Mouse (Mus musculus): Measurements from ENCODE around the gene Suco. TPM values are rescaled to one million over a fixed set of nuclear protein-coding genes. Genes with fewer than 3 reads are reported as not detected.

Suco gene
- polyA plus RNA-seq, 1 experiment from 2014 or later = 26.4 TPM

GRCm38 (mm10) chr1:161917940-161918484, 41.5 kb upstream of the Suco start:
- ATAC-seq (ENCODE audit: insufficient number of reproducible peaks, insufficient read depth, low FRiP score, low read depth) = no peak
- H3K4me3 ChIP-seq (ENCODE audit: low read depth, low read length) = no peak overlapping the region
- no peaks in the 10 kb centered on the region for H3K9me3 ChIP-seq (ENCODE audit: control insufficient read depth, low read depth, low read length)
- H3K4me2 ChIP-seq (replicated peaks; ENCODE audit: low read depth, low read length) = no peak overlapping the region
- no peaks in the 10 kb centered on the region for H3K4me1 ChIP-seq (ENCODE audit: control insufficient read depth, insufficient read depth, low read length)
- H3K27me3 ChIP-seq (ENCODE audit: control insufficient read depth, insufficient read depth, low read length) = no peaks in the 10 kb centered on the region
- H3K27ac ChIP-seq (ENCODE audit: low read length) = no peak overlapping the region
- H3K9ac ChIP-seq (replicated peaks; ENCODE audit: low read depth, low read length) = no peak overlapping the region
- 81% methylated on average over 3 of the region's 3 CpGs for WGBS
- H3K36me3 ChIP-seq (ENCODE audit: control insufficient read depth, insufficient read depth, low read length) = no peaks in the 10 kb centered on the region

- Histone ChIP-seq H3K4me2 (replicated peaks; ENCODE audit: low read depth, low read length) (no peak overlapping the region), H3K4me1 (ENCODE audit: control insufficient read depth, insufficient read depth, low read length) (no peaks in the 10 kb centered on the region), H3K9me3 (ENCODE audit: control insufficient read depth, low read depth, low read length) (no peaks in the 10 kb centered on the region), H3K27me3 (ENCODE audit: control insufficient read depth, insufficient read depth, low read length) (no peaks in the 10 kb centered on the region), H3K36me3 (ENCODE audit: control insufficient read depth, insufficient read depth, low read length) (no peaks in the 10 kb centered on the region), H3K4me3 (ENCODE audit: low read depth, low read length) (no peak overlapping the region), H3K27ac (ENCODE audit: low read length) (no peak overlapping the region), H3K9ac (replicated peaks; ENCODE audit: low read depth, low read length) (no peak overlapping the region)
- WGBS = 52% methylated on average over 3 of the region's 3 CpGs
- ATAC-seq (ENCODE audit: insufficient number of reproducible peaks, insufficient read depth, low FRiP score, low read depth) = no peak
Observed at GRCm38 (mm10) chr1:161916036-161916435, 39.6 kb upstream of the Suco start.

GRCm38 (mm10) chr1:161913648-161913984, 37.1 kb upstream of the Suco start:
- Histone ChIP-seq H3K9me3 (ENCODE audit: control insufficient read depth, low read depth, low read length) (no peaks in the 10 kb centered on the region), H3K4me2 (replicated peaks; ENCODE audit: low read depth, low read length) (no peak overlapping the region), H3K27me3 (ENCODE audit: control insufficient read depth, insufficient read depth, low read length) (no peaks in the 10 kb centered on the region), H3K4me3 (ENCODE audit: low read depth, low read length) (no peak overlapping the region), H3K36me3 (ENCODE audit: control insufficient read depth, insufficient read depth, low read length) (no peaks in the 10 kb centered on the region), H3K9ac (replicated peaks; ENCODE audit: low read depth, low read length) (no peak overlapping the region), H3K27ac (ENCODE audit: low read length) (no peak overlapping the region), H3K4me1 (ENCODE audit: control insufficient read depth, insufficient read depth, low read length) (0 out of 2 replicates have a peak, but pooled peaks cover 3% of the 10 kb centered on the region)
- ATAC-seq (ENCODE audit: insufficient number of reproducible peaks, insufficient read depth, low FRiP score, low read depth) = no peak
- 53% methylated on average over 7 of the region's 7 CpGs for WGBS

- H3K4me2 ChIP-seq (replicated peaks; ENCODE audit: low read depth, low read length) = no peak overlapping the region
- WGBS = 26% methylated on average over 4 of the region's 4 CpGs
- no peaks in the 10 kb centered on the region for H3K27me3 ChIP-seq (ENCODE audit: control insufficient read depth, insufficient read depth, low read length)
- no peak overlapping the region for H3K27ac ChIP-seq (ENCODE audit: low read length)
- no peak overlapping the region for H3K4me3 ChIP-seq (ENCODE audit: low read depth, low read length)
- ATAC-seq (ENCODE audit: insufficient number of reproducible peaks, insufficient read depth, low FRiP score, low read depth) = no peak
- 0 out of 2 replicates have a peak, but pooled peaks cover 5% of the 10 kb centered on the region for H3K4me1 ChIP-seq (ENCODE audit: control insufficient read depth, insufficient read depth, low read length)
- H3K36me3 ChIP-seq (ENCODE audit: control insufficient read depth, insufficient read depth, low read length) = no peaks in the 10 kb centered on the region
- H3K9me3 ChIP-seq (ENCODE audit: control insufficient read depth, low read depth, low read length) = no peaks in the 10 kb centered on the region
- H3K9ac ChIP-seq (replicated peaks; ENCODE audit: low read depth, low read length) = no peak overlapping the region
Observed at GRCm38 (mm10) chr1:161912940-161913647, 36.6 kb upstream of the Suco start.

- 0 out of 2 replicates have a peak, but pooled peaks cover 7% of the 10 kb centered on the region for H3K4me1 ChIP-seq (ENCODE audit: control insufficient read depth, insufficient read depth, low read length)
- H3K27ac ChIP-seq (ENCODE audit: low read length) = no peak overlapping the region
- H3K36me3 ChIP-seq (ENCODE audit: control insufficient read depth, insufficient read depth, low read length) = no peaks in the 10 kb centered on the region
- H3K4me2 ChIP-seq (replicated peaks; ENCODE audit: low read depth, low read length) = no peak overlapping the region
- no peaks in the 10 kb centered on the region for H3K27me3 ChIP-seq (ENCODE audit: control insufficient read depth, insufficient read depth, low read length)
- 70% methylated on average over 8 of the region's 8 CpGs for WGBS
- no peak overlapping the region for H3K9ac ChIP-seq (replicated peaks; ENCODE audit: low read depth, low read length)
- H3K4me3 ChIP-seq (ENCODE audit: low read depth, low read length) = no peak overlapping the region
- no peak for ATAC-seq (ENCODE audit: insufficient number of reproducible peaks, insufficient read depth, low FRiP score, low read depth)
- H3K9me3 ChIP-seq (ENCODE audit: control insufficient read depth, low read depth, low read length) = no peaks in the 10 kb centered on the region
Observed at GRCm38 (mm10) chr1:161909074-161909473, 32.6 kb upstream of the Suco start.

GRCm38 (mm10) chr1:161907795-161908457, 31.4 kb upstream of the Suco start:
- no peak; the same call in 1 of the 2 replicates for ATAC-seq (ENCODE audit: insufficient number of reproducible peaks, insufficient read depth, low FRiP score, low read depth)
- Histone ChIP-seq H3K4me3 (ENCODE audit: low read depth, low read length) (no peak overlapping the region), H3K9ac (replicated peaks; ENCODE audit: low read depth, low read length) (no peak overlapping the region), H3K4me2 (replicated peaks; ENCODE audit: low read depth, low read length) (no peak overlapping the region), H3K9me3 (ENCODE audit: control insufficient read depth, low read depth, low read length) (no peaks in the 10 kb centered on the region), H3K4me1 (ENCODE audit: control insufficient read depth, insufficient read depth, low read length) (0 out of 2 replicates have a peak, but pooled peaks cover 7% of the 10 kb centered on the region), H3K27me3 (ENCODE audit: control insufficient read depth, insufficient read depth, low read length) (no peaks in the 10 kb centered on the region), H3K36me3 (ENCODE audit: control insufficient read depth, insufficient read depth, low read length) (no peaks in the 10 kb centered on the region), H3K27ac (ENCODE audit: low read length) (no peak overlapping the region; the same call in 1 of the 2 replicates)
- WGBS = 6% methylated on average over 2 of the region's 2 CpGs

- ATAC-seq (ENCODE audit: insufficient number of reproducible peaks, insufficient read depth, low FRiP score, low read depth) = no peak
- 85% methylated on average over 4 of the region's 4 CpGs for WGBS
- Histone ChIP-seq H3K4me2 (replicated peaks; ENCODE audit: low read depth, low read length) (no peak overlapping the region), H3K36me3 (ENCODE audit: control insufficient read depth, insufficient read depth, low read length) (no peaks in the 10 kb centered on the region), H3K4me1 (ENCODE audit: control insufficient read depth, insufficient read depth, low read length) (0 out of 2 replicates have a peak, but pooled peaks cover 7% of the 10 kb centered on the region), H3K27me3 (ENCODE audit: control insufficient read depth, insufficient read depth, low read length) (no peaks in the 10 kb centered on the region), H3K9me3 (ENCODE audit: control insufficient read depth, low read depth, low read length) (no peaks in the 10 kb centered on the region), H3K27ac (ENCODE audit: low read length) (no peak overlapping the region; the same call in 1 of the 2 replicates), H3K4me3 (ENCODE audit: low read depth, low read length) (no peak overlapping the region), H3K9ac (replicated peaks; ENCODE audit: low read depth, low read length) (no peak overlapping the region)
Observed at GRCm38 (mm10) chr1:161907111-161907510, 30.6 kb upstream of the Suco start.

GRCm38 (mm10) chr1:161902692-161903452, 26.4 kb upstream of the Suco start:
- Histone ChIP-seq H3K4me1 (ENCODE audit: control insufficient read depth, insufficient read depth, low read length) (no peaks in the 10 kb centered on the region), H3K27ac (ENCODE audit: low read length) (no peak overlapping the region), H3K36me3 (ENCODE audit: control insufficient read depth, insufficient read depth, low read length) (no peaks in the 10 kb centered on the region), H3K9ac (replicated peaks; ENCODE audit: low read depth, low read length) (no peak overlapping the region), H3K4me2 (replicated peaks; ENCODE audit: low read depth, low read length) (no peak overlapping the region), H3K9me3 (ENCODE audit: control insufficient read depth, low read depth, low read length) (no peaks in the 10 kb centered on the region), H3K27me3 (ENCODE audit: control insufficient read depth, insufficient read depth, low read length) (no peaks in the 10 kb centered on the region), H3K4me3 (ENCODE audit: low read depth, low read length) (no peak overlapping the region)
- ATAC-seq (ENCODE audit: insufficient number of reproducible peaks, insufficient read depth, low FRiP score, low read depth) = no peak
- 72% methylated on average over 9 of the region's 9 CpGs for WGBS

Measured in stomach, embryonic 14.5 days (tissue).